ENCODE assay signal across 25 mouse cellular contexts in the genomic region with DNA sequence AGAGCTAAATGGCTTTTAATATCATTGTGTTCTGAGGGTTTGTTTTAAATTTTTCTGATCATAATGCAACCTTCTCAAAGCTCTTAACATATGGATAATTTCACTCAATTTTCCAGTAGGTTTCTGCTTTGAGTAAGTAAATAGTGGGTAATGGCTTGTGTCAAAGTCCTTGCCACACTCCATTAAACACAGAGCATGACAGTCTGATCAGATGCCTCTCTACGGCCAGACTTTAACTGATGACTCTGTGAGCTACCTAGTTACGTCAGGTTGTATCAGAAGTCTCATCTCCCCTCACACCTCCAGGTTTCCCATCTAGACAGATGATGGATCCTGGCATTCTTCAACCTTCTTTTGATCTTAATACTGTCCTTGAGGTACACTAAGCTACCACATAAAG.
DNase-seq lines count a peak whose midpoint lies in the region; ATAC-seq and TF ChIP-seq lines count a peak whose summit lies in the region.
"Had no signal": no experiment of that assay in that cellular context is flagged by ENCODE, and none has a peak within 500 bp of the region (broad histone marks: within the 10 kb centered on the region; RNA-seq: fewer than 3 reads in every experiment).

No protein-coding gene starts in this region.

- 0 out of 2 replicates have a peak, but pooled peaks cover 6% of the 10 kb centered on the region for H3K27me3 ChIP-seq in kidney, embryonic 15.5 days
- H3K27me3 ChIP-seq in kidney, postnatal 0 days (ENCODE audit: insufficient read depth, low read length), result no peaks in the 10 kb centered on the region
- H3K27me3 ChIP-seq: CH12.LX; embryonic facial prominence, embryonic 12.5 days; forebrain, embryonic 15.5 days; Patski had no signal

- 44% methylated on average over 2 of the region's 2 CpGs for WGBS in kidney, embryonic 15.5 days
- WGBS in kidney, postnatal 0 days, result 29% methylated on average over 2 of the region's 2 CpGs

- no peak overlapping the region for H3K4me3 ChIP-seq in kidney, embryonic 15.5 days (replicated peaks)
- no peak overlapping the region for H3K4me3 ChIP-seq in kidney, postnatal 0 days (replicated peaks; ENCODE audit: low read depth, low read length)
- H3K4me3 ChIP-seq: embryonic facial prominence, embryonic 10.5 days; embryonic facial prominence, embryonic 12.5 days; forebrain, embryonic 13.5 days; forebrain, embryonic 15.5 days had no signal

- peak; percentile 27 for DNase-seq in embryo, embryonic 10 days (ENCODE audit: low spot score)
- no peak for DNase-seq in embryo, embryonic 11 days
- no peak for DNase-seq in kidney, adult 8-10 months
- DNase-seq in kidney, postnatal 0 days (ENCODE audit: low spot score), result peak; percentile 46
- DNase-seq in kidney, adult 18-20 months, result no peak
- DNase-seq: adrenal gland, adult 8-10 months; adrenal gland, postnatal 14 days; adrenal gland, postnatal 36 days; B cell, adult 2 months; cerebellum, adult 11-12 months; cerebellum, adult 2 months; cerebellum, adult 9-10 months; cerebellum, postnatal 10 days; cerebellum, postnatal 25 days; forebrain, postnatal 0 days had no signal

- H3K36me3 ChIP-seq in kidney, embryonic 15.5 days, result no peaks in the 10 kb centered on the region
- no peaks in the 10 kb centered on the region for H3K36me3 ChIP-seq in kidney, postnatal 0 days (ENCODE audit: insufficient read depth, low read length)
- H3K36me3 ChIP-seq: embryonic facial prominence, embryonic 10.5 days; embryonic facial prominence, embryonic 12.5 days; forebrain, embryonic 15.5 days; G1E had no signal

- ATAC-seq in kidney, embryonic 15.5 days (replicated peaks; ENCODE audit: low FRiP score), result peak; percentile 90
- peak; percentile 72; the same call in 1 of the 2 replicates for ATAC-seq in kidney, postnatal 0 days (replicated peaks; ENCODE audit: low FRiP score, low read depth)
- ATAC-seq: activated CD4-positive, CD25-positive, alpha-beta regulatory T cell, adult 4 months; CD4-positive, CD25-positive, alpha-beta regulatory T cell, adult 4 months; forebrain, embryonic 13.5 days; forebrain, embryonic 15.5 days; forebrain, postnatal 0 days; Patski had no signal

- no peak overlapping the region for H3K9ac ChIP-seq in kidney, embryonic 15.5 days
- no peak overlapping the region for H3K9ac ChIP-seq in kidney, postnatal 0 days (ENCODE audit: low read depth, low read length)
- H3K9ac ChIP-seq: embryonic facial prominence, embryonic 12.5 days; forebrain, embryonic 13.5 days; forebrain, embryonic 15.5 days; forebrain, postnatal 0 days had no signal

- H3K9me3 ChIP-seq in kidney, embryonic 15.5 days (replicated peaks), result no peaks in the 10 kb centered on the region
- no peaks in the 10 kb centered on the region for H3K9me3 ChIP-seq in kidney, postnatal 0 days (replicated peaks; ENCODE audit: low read length)
- H3K9me3 ChIP-seq: embryonic facial prominence, embryonic 10.5 days; embryonic facial prominence, embryonic 12.5 days; forebrain, embryonic 13.5 days; forebrain, embryonic 15.5 days; G1E had no signal

- no peak for TF ChIP-seq CTCF in kidney, postnatal 0 days (IDR thresholded peaks at IDR 0.05; ENCODE audit: low read depth)

- peaks cover 8% of the 10 kb centered on the region for H3K4me1 ChIP-seq in kidney, embryonic 15.5 days
- H3K4me1 ChIP-seq in kidney, postnatal 0 days (replicated peaks; ENCODE audit: insufficient read depth, low read length), result 0 out of 2 replicates have a peak, but pooled peaks cover 9% of the 10 kb centered on the region
- H3K4me1 ChIP-seq: embryonic facial prominence, embryonic 10.5 days; embryonic facial prominence, embryonic 12.5 days; forebrain, embryonic 13.5 days; forebrain, embryonic 15.5 days had no signal

- H3K27ac ChIP-seq in kidney, embryonic 15.5 days, result no peak overlapping the region
- H3K27ac ChIP-seq in kidney, postnatal 0 days, result no peak overlapping the region
- H3K27ac ChIP-seq: embryonic facial prominence, embryonic 10.5 days; embryonic facial prominence, embryonic 12.5 days; forebrain, embryonic 13.5 days; forebrain, embryonic 15.5 days had no signal

- no peak overlapping the region for H3K4me2 ChIP-seq in kidney, embryonic 15.5 days
- H3K4me2 ChIP-seq in kidney, postnatal 0 days (ENCODE audit: low read length), result no peak overlapping the region
- H3K4me2 ChIP-seq: embryonic facial prominence, embryonic 12.5 days; forebrain, embryonic 13.5 days; forebrain, embryonic 15.5 days had no signal

Comparison
In these comparisons a context has a peak if more than half of its experiments do, and no peak if none do; other contexts are left out.
1. DNase-seq: peak in embryo, embryonic 10 days (single experiment) and kidney, postnatal 0 days (single experiment); none in embryo, embryonic 11 days (single experiment), kidney, adult 8-10 months (0 of 2) and kidney, adult 18-20 months (single experiment).